Mouse (Mus musculus) G1E (cell line): ENCODE data around the gene Rpl35.

Experiments used
- CTCF ChIP-seq: IDR thresholded peaks from 2 replicates; pipeline ENCODE4 v1.5.1; 2012; ENCODE audit warnings: low read depth, low read length, inconsistent platforms, mixed read lengths
- GATA1 ChIP-seq: IDR thresholded peaks from 2 replicates; pipeline ENCODE4 v1.6.1; 2012; ENCODE audit warnings: borderline replicate concordance, low read length, inconsistent platforms, mixed read lengths

GRCm38 (mm10) chr2:39003106-39003505 lies 2.3 kb downstream of the Rpl35 start:
- no peak for TF ChIP-seq CTCF
- no peak for TF ChIP-seq GATA1
